Mouse (Mus musculus) myocyte (in vitro differentiated cells): ENCODE measurements around the gene Comt. TPM values are rescaled to one million over a fixed set of nuclear protein-coding genes. Genes with fewer than 3 reads are reported as not detected.

Experiments
- H3K27me3 ChIP-seq: one replicate; pipeline ENCODE4 v1.6.1; 2011; ENCODE audit not compliant: control insufficient read depth, insufficient read depth, insufficient read length
- H3K36me3 ChIP-seq: one replicate; pipeline ENCODE4 v1.6.1; 2011; ENCODE audit not compliant: control insufficient read depth, insufficient read depth
- H3K4me2 ChIP-seq: one replicate; pipeline ENCODE4 v1.6.1; 2011; ENCODE audit warnings: low read depth, control low read depth
- H3K4me3 ChIP-seq: one replicate; pipeline ENCODE4 v1.5.1; 2011; ENCODE audit warnings: mild to moderate bottlenecking, control low read depth, moderate library complexity
- H3K79me2 ChIP-seq: one replicate; pipeline ENCODE4 v1.6.1; 2011; ENCODE audit not compliant: control insufficient read depth, insufficient read depth
- H3ac ChIP-seq: one replicate; pipeline ENCODE4 v1.6.1; 2011; ENCODE audit not compliant: control insufficient read depth, insufficient read length
- CEBPB ChIP-seq: IDR thresholded peaks from 2 replicates; pipeline ENCODE4 v1.6.1; 2011; ENCODE audit warnings: mild to moderate bottlenecking, moderate library complexity; ENCODE audit not compliant: poor library complexity, insufficient read depth, severe bottlenecking
- E2F4 ChIP-seq: IDR thresholded peaks from one replicate; pipeline ENCODE4 v1.6.1; 2011; ENCODE audit warnings: mild to moderate bottlenecking, control low read depth, moderate library complexity; ENCODE audit not compliant: insufficient read depth
- MAX ChIP-seq: IDR thresholded peaks from one replicate; pipeline ENCODE4 v1.6.1; 2011; ENCODE audit warnings: low read depth, mild to moderate bottlenecking, control low read depth
- MYOD1 ChIP-seq, 3 experiments: IDR thresholded peaks; one replicate each; pipeline ENCODE4 v1.6.1; 2011; ENCODE audit warnings: control low read depth in 2 of 3, low read depth in 2 of 3, mild to moderate bottlenecking in 2 of 3, moderate library complexity in 1 of 3; ENCODE audit not compliant: insufficient read length in 2 of 3, control insufficient read depth in 1 of 3
- MYOG ChIP-seq, 3 experiments: IDR thresholded peaks; one replicate each; pipeline ENCODE4 v1.6.1; 2011; ENCODE audit warnings: control low read depth in 2 of 3, low read depth in 2 of 3, mild to moderate bottlenecking in 2 of 3; ENCODE audit not compliant: insufficient read length in 2 of 3, control insufficient read depth in 1 of 3, insufficient read depth in 1 of 3
- POLR2A ChIP-seq: IDR thresholded peaks from one replicate; pipeline ENCODE4 v1.6.1; 2011; ENCODE audit warnings: low read depth, mild to moderate bottlenecking, control low read depth, moderate library complexity; ENCODE audit not compliant: insufficient read length
- POLR2AphosphoS2 ChIP-seq: IDR thresholded peaks from one replicate; pipeline ENCODE4 v1.6.1; 2011; ENCODE audit warnings: low read depth, control low read depth; ENCODE audit not compliant: insufficient read length
- REST ChIP-seq: IDR thresholded peaks from one replicate; pipeline ENCODE4 v1.6.1; 2011; ENCODE audit warnings: mild to moderate bottlenecking, control low read depth, moderate library complexity; ENCODE audit not compliant: insufficient read depth, insufficient read length
- SRF ChIP-seq: IDR thresholded peaks from one replicate; pipeline ENCODE4 v1.6.1; 2011; ENCODE audit warnings: low read depth; ENCODE audit not compliant: control insufficient read depth, insufficient read length
- TCF12 ChIP-seq: IDR thresholded peaks from one replicate; pipeline ENCODE4 v1.6.1; 2011; ENCODE audit warnings: mild to moderate bottlenecking, control low read depth; ENCODE audit not compliant: poor library complexity, insufficient read depth, severe bottlenecking
- TCF3 ChIP-seq: IDR thresholded peaks from one replicate; pipeline ENCODE4 v1.6.1; 2011; ENCODE audit warnings: low read depth, control low read depth; ENCODE audit not compliant: insufficient read length
- USF1 ChIP-seq: IDR thresholded peaks from one replicate; pipeline ENCODE4 v1.6.1; 2011; ENCODE audit warnings: low read depth, mild to moderate bottlenecking, control low read depth, moderate library complexity
- polyA plus RNA-seq: library from polyadenylated mRNA; unstranded; fragments of >200 nt; fragmentation: generic; extraction: Trizol; gene quantifications from one replicate; pipeline ENCODE4 v1.2.1, GENCODE M21; 2012; ENCODE audit warnings: missing spikeins

Gene Comt
- polyA plus RNA-seq, 1 experiment: 93.6 TPM

GRCm38 (mm10) chr16:18460826-18461225 lies 34.2 kb upstream of the Comt start:
- no peaks in the 10 kb centered on the region for H3K27me3 ChIP-seq
- no peaks in the 10 kb centered on the region for H3K79me2 ChIP-seq
- no peak overlapping the region for H3K4me2 ChIP-seq
- no peak overlapping the region for H3ac ChIP-seq
- H3K4me3 ChIP-seq: no peak overlapping the region
- no peaks in the 10 kb centered on the region for H3K36me3 ChIP-seq
- TF ChIP-seq POLR2AphosphoS2 (no peak), POLR2A (no peak), MYOD1 (IDR thresholded peaks at IDR 0.05; ENCODE audit: control insufficient read depth in 1 of 3, insufficient read length in 2 of 3, low read depth in 2 of 3) (no peak)

GRCm38 (mm10) chr16:18459955-18460370 lies 33.3 kb upstream of the Comt start:
- Histone ChIP-seq H3K27me3 (no peaks in the 10 kb centered on the region), H3K36me3 (no peaks in the 10 kb centered on the region), H3K4me3 (no peak overlapping the region), H3K79me2 (no peaks in the 10 kb centered on the region), H3K4me2 (peak overlapping the region; percentile 92), H3ac (no peak overlapping the region)
- TF ChIP-seq MYOD1 (IDR thresholded peaks at IDR 0.05; ENCODE audit: control insufficient read depth in 1 of 3, insufficient read length in 2 of 3, low read depth in 2 of 3) (no peak), CEBPB (no peak), MYOG (IDR thresholded peaks at IDR 0.05; ENCODE audit: control insufficient read depth in 1 of 3, insufficient read depth in 1 of 3, insufficient read length in 2 of 3, low read depth in 2 of 3) (peak in 1 of 3 experiments; percentile 22), TCF12 (peak; percentile 6)

- H3ac ChIP-seq: no peak overlapping the region
- H3K27me3 ChIP-seq: no peaks in the 10 kb centered on the region
- H3K4me2 ChIP-seq: peak overlapping the region; percentile 92
- H3K4me3 ChIP-seq: no peak overlapping the region
- H3K79me2 ChIP-seq: no peaks in the 10 kb centered on the region
- no peaks in the 10 kb centered on the region for H3K36me3 ChIP-seq
- TF ChIP-seq MYOD1 (IDR thresholded peaks at IDR 0.05; ENCODE audit: control insufficient read depth in 1 of 3, insufficient read length in 2 of 3, low read depth in 2 of 3) (peak in 1 of 3 experiments; percentile 24), CEBPB (no peak)
Measured at GRCm38 (mm10) chr16:18459335-18459954, 32.8 kb upstream of the Comt start.

GRCm38 (mm10) chr16:18458661-18459060 lies 32.0 kb upstream of the Comt start:
- Histone ChIP-seq H3K79me2 (no peaks in the 10 kb centered on the region), H3K4me2 (peak overlapping the region; percentile 92), H3K4me3 (no peak overlapping the region), H3ac (no peak overlapping the region), H3K36me3 (no peaks in the 10 kb centered on the region), H3K27me3 (no peaks in the 10 kb centered on the region)
- TF ChIP-seq TCF12 (no peak), USF1 (no peak), MYOD1 (IDR thresholded peaks at IDR 0.05; ENCODE audit: control insufficient read depth in 1 of 3, insufficient read length in 2 of 3, low read depth in 2 of 3) (no peak), MAX (no peak), E2F4 (no peak), MYOG (IDR thresholded peaks at IDR 0.05; ENCODE audit: control insufficient read depth in 1 of 3, insufficient read depth in 1 of 3, insufficient read length in 2 of 3, low read depth in 2 of 3) (no peak), POLR2A (no peak), POLR2AphosphoS2 (no peak), TCF3 (no peak), REST (no peak), SRF (no peak), CEBPB (no peak)

GRCm38 (mm10) chr16:18455407-18455806 lies 28.8 kb upstream of the Comt start:
- H3K79me2 ChIP-seq: no peaks in the 10 kb centered on the region
- H3ac ChIP-seq: no peak overlapping the region
- no peak overlapping the region for H3K4me2 ChIP-seq
- TF ChIP-seq SRF: no peak
- TF ChIP-seq MAX: no peak
- TF ChIP-seq REST: no peak
- no peak for TF ChIP-seq MYOD1 (IDR thresholded peaks at IDR 0.05; ENCODE audit: control insufficient read depth in 1 of 3, insufficient read length in 2 of 3, low read depth in 2 of 3)
- no peak for TF ChIP-seq TCF3
- no peak for TF ChIP-seq E2F4
- TF ChIP-seq TCF12: no peak
- no peak for TF ChIP-seq POLR2AphosphoS2
- no peak for TF ChIP-seq POLR2A
- no peak for TF ChIP-seq CEBPB
- TF ChIP-seq USF1: no peak
- no peak for TF ChIP-seq MYOG (IDR thresholded peaks at IDR 0.05; ENCODE audit: control insufficient read depth in 1 of 3, insufficient read depth in 1 of 3, insufficient read length in 2 of 3, low read depth in 2 of 3)
- H3K36me3 ChIP-seq: no peaks in the 10 kb centered on the region
- H3K4me3 ChIP-seq: no peak overlapping the region
- no peaks in the 10 kb centered on the region for H3K27me3 ChIP-seq

- H3ac ChIP-seq: no peak overlapping the region
- H3K4me3 ChIP-seq: no peak overlapping the region
- no peaks in the 10 kb centered on the region for H3K36me3 ChIP-seq
- H3K4me2 ChIP-seq: no peak overlapping the region
- no peak for TF ChIP-seq CEBPB
- no peak for TF ChIP-seq SRF
- TF ChIP-seq TCF12: no peak
- TF ChIP-seq POLR2AphosphoS2: no peak
- no peaks in the 10 kb centered on the region for H3K79me2 ChIP-seq
- no peaks in the 10 kb centered on the region for H3K27me3 ChIP-seq
Measured at GRCm38 (mm10) chr16:18453846-18454245, 27.2 kb upstream of the Comt start.
